Mouse (Mus musculus) liver, embryonic 14.5 days (tissue): ENCODE results near the gene Kif16b.

Source experiments
- CTCF ChIP-seq: IDR thresholded peaks from 2 replicates; pipeline ENCODE4 v1.5.1; 2016; ENCODE audit warnings: antibody characterized with exemption, low read depth, control low read depth
- EP300 ChIP-seq: IDR thresholded peaks from 2 replicates; pipeline ENCODE4 v1.6.1; 2016; ENCODE audit warnings: antibody characterized with exemption, low read depth

- TF ChIP-seq CTCF = no peak
- TF ChIP-seq EP300 = no peak
Measured at GRCm38 (mm10) chr2:142760843-142761242, 140.5 kb downstream of the Kif16b start.
